Mouse (Mus musculus) liver, postnatal 0 days (tissue): Measurements from ENCODE around the gene Slamf8.

Experiments
- CTCF ChIP-seq: sonication (generic); IDR thresholded peaks from 2 replicates; pipeline ENCODE4 v1.5.1; 2016; ENCODE audit warnings: antibody characterized with exemption, low read depth
- EP300 ChIP-seq: IDR thresholded peaks from 2 replicates; pipeline ENCODE4 v1.6.1; 2016; ENCODE audit warnings: antibody characterized with exemption, low read depth, mild to moderate bottlenecking

- TF ChIP-seq EP300 (no peak), CTCF (no peak)
These were observed 41.4 kb upstream of the Slamf8 start for GRCm38 (mm10) chr1:172631721-172632120.
